Mouse (Mus musculus) lung, postnatal 0 days (tissue): Measurements from ENCODE around the gene Mup15. TPM values are rescaled to one million over a fixed set of nuclear protein-coding genes. Genes with fewer than 3 reads are reported as not detected.
"Not testable (repeated sequence)": the region's sequence is repeated elsewhere in the genome, so short reads cannot be mapped to it uniquely, and the experiment has no call there.

ENCODE experiments used
- ATAC-seq: fragments of 200-750 bp; cut with Nextera tagmentation; 2 replicates; pipeline ENCODE4 v1.8.0; 2017; ENCODE audit warnings: moderate library complexity
- DNase-seq: peaks from one replicate; pipeline ENCODE4 v3.0.0-alpha.2; 2016; ENCODE audit warnings: low spot score
- H3K27ac ChIP-seq: fragments of 300-500 bp; sonication (generic); 2 replicates; pipeline ENCODE4 v1.5.1; 2014; ENCODE audit warnings: antibody characterized with exemption, mild to moderate bottlenecking, low read length, mixed read lengths
- H3K27me3 ChIP-seq: fragments of 300-500 bp; sonication (generic); replicated peaks from 2 replicates; pipeline ENCODE4 v1.6.1; 2014; ENCODE audit warnings: low read length, mixed read lengths; ENCODE audit not compliant: insufficient read depth
- H3K36me3 ChIP-seq: fragments of 300-500 bp; sonication (generic); 2 replicates; pipeline ENCODE4 v1.6.1; 2014; ENCODE audit warnings: low read length, mixed read lengths; ENCODE audit not compliant: insufficient read depth
- H3K4me1 ChIP-seq: fragments of 300-500 bp; sonication (generic); 2 replicates; pipeline ENCODE4 v1.6.1; 2014; ENCODE audit warnings: antibody characterized with exemption, low read depth, low read length, mixed read lengths; ENCODE audit not compliant: insufficient read depth
- H3K4me2 ChIP-seq: fragments of 300-500 bp; sonication (generic); replicated peaks from 2 replicates; pipeline ENCODE4 v1.6.1; 2014; ENCODE audit warnings: low read depth, mild to moderate bottlenecking, low read length, moderate library complexity, mixed read lengths
- H3K4me3 ChIP-seq: fragments of 300-500 bp; sonication (generic); 2 replicates; pipeline ENCODE4 v1.5.1; 2014; ENCODE audit warnings: low read depth, low read length
- H3K9ac ChIP-seq: fragments of 300-500 bp; sonication (generic); replicated peaks from 2 replicates; pipeline ENCODE4 v1.6.1; 2014; ENCODE audit warnings: low read depth, mild to moderate bottlenecking
- H3K9me3 ChIP-seq: fragments of 300-500 bp; sonication (generic); 2 replicates; pipeline ENCODE4 v1.6.1; 2016; ENCODE audit warnings: low read length, mixed read lengths
- WGBS: fragments of 180-500 bp; shearing (Covaris S2); extraction: QIAGEN DNeasy Blood & Tissue Kit; methylation state at CpG from one replicate; pipeline ENCODE4 v1.1.7; 2014; 5-methylcytosine and 5-hydroxymethylcytosine counted together
- polyA plus RNA-seq: library from polyadenylated mRNA; unstranded; fragments of >200 nt; fragmentation: Nextera tagmentation; extraction: Ambion mirVana; gene quantifications from 2 replicates; pipeline ENCODE4 v1.2.1, GENCODE M21; 2015

The Mup15 gene
- polyA plus RNA-seq, result not detected in 2 replicates

GRCm38 (mm10) chr4:61439643-61440042, at the start of gene Mup15:
TSS of gene Mup15 (minus strand) at chr4:61439743.
- DNase-seq, H3K9me3 ChIP-seq, H3K9ac ChIP-seq, H3K36me3 ChIP-seq, H3K4me2 ChIP-seq, H3K27me3 ChIP-seq, H3K4me3 ChIP-seq, H3K4me1 ChIP-seq, H3K27ac ChIP-seq, ATAC-seq: not testable (repeated sequence)
- no CpG with 5 or more reads among the region's 4 CpGs for WGBS

Other genes with a start within 250 kb of the Mup15 start
- not detected in 2 replicates for gene Mup13, start 211.5 kb downstream of the Mup15 start, polyA plus RNA-seq
- gene Mup14, start 135.7 kb downstream of the Mup15 start, polyA plus RNA-seq, result not detected in 2 replicates
- gene Mup16, start 79.8 kb upstream of the Mup15 start, polyA plus RNA-seq, result not detected in 2 replicates
- gene Mup17, start 156.1 kb upstream of the Mup15 start, polyA plus RNA-seq, result not detected in 2 replicates
- gene Mup18, start 234.4 kb upstream of the Mup15 start, polyA plus RNA-seq, result not detected in 2 replicates